Mouse (Mus musculus) urinary bladder, postnatal 36 days (tissue): ENCODE measurements around the gene Mapk14.

Experiments
- DNase-seq, 2 experiments: peaks; one replicate each; pipeline ENCODE4 v3.0.0; 2022; ENCODE audit warnings: low spot score in 2 of 2, mixed read lengths in 1 of 2

The Mapk14 gene

GRCm38 (mm10) chr17:28690776-28691686 is at the start of gene Mapk14:
Gene Mapk14, plus strand, starts transcription at chr17:28691329.
- DNase-seq: peak; percentile 99 to 100

- no peak for DNase-seq
Measured at GRCm38 (mm10) chr17:28643697-28644096, 47.4 kb upstream of the Mapk14 start.

DNA sequence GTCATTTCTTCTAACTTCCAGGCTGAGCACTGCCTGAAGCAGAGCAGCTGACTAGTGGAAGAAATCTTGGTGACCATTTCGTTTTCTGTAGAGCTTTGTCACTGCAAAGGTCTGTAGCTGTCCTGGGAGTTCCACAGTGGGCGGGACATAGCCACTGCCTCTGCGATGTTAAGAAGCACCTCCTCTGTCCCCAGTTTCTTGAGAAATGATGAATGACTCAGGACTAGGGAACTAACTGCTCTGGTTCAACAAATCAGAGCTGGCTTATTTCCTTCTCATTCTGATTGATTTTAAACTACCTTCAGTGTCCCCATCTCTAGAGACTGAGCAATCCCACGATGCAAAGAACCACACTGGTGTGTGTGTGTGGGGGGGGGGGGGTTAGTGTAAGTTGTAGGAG is 47.0 kb upstream of the Mapk14 start:
- DNase-seq: no peak

DNA sequence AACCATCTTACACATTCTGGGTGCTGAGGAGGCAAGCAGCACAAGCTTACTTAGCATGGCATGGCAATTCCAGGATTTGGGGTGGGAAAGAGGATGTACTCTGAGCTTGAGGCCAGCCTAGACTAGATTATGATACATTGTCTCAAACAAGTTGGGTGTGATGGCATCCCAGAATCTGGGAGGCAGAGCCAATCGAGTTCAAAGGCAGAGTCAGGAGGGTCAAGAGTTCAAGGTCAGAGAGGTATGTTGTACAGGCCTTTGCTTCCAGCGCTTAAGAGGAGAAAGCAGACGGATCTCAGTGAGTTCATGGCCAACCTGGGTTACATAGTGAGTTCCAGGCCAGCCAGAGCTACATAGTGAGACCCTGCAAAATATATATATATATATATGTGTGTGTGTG is 44.9 kb upstream of the Mapk14 start:
- no peak for DNase-seq

- DNase-seq: peak; percentile 17 to 28
Measured at GRCm38 (mm10) chr17:28648607-28649370, 42.3 kb upstream of the Mapk14 start.

GRCm38 (mm10) chr17:28650268-28650667 is 40.9 kb upstream of the Mapk14 start:
- no peak for DNase-seq

- no peak for DNase-seq
Measured at GRCm38 (mm10) chr17:28657936-28658335, 33.2 kb upstream of the Mapk14 start.

- DNase-seq: no peak
Measured at GRCm38 (mm10) chr17:28659564-28659963, 31.6 kb upstream of the Mapk14 start.

- DNase-seq: no peak
Measured at GRCm38 (mm10) chr17:28682311-28683084, 8.6 kb upstream of the Mapk14 start.

GRCm38 (mm10) chr17:28683601-28684000 is 7.5 kb upstream of the Mapk14 start:
- no peak for DNase-seq

DNA sequence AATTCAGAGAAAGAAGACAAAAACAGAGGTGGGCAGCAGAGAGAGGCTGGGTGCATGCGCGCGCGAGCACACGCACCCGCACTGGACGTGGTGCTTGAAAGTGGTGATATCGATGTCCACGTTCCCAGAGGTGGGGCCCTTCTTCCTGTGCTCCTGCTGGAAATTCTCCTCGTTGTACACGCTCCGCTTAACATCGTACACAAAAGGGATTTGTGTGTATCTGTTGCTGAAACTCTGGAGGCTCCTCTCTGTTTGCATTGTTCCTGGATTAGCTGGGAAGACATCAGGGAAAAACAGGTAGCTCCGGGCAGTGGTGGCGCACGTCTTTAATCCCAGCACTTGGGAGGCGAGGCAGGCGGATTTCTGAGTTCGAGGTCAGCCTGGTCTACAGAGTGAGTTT is 6.5 kb upstream of the Mapk14 start:
- no peak for DNase-seq

- no peak for DNase-seq
Measured at GRCm38 (mm10) chr17:28687354-28687753, 3.8 kb upstream of the Mapk14 start.

DNA sequence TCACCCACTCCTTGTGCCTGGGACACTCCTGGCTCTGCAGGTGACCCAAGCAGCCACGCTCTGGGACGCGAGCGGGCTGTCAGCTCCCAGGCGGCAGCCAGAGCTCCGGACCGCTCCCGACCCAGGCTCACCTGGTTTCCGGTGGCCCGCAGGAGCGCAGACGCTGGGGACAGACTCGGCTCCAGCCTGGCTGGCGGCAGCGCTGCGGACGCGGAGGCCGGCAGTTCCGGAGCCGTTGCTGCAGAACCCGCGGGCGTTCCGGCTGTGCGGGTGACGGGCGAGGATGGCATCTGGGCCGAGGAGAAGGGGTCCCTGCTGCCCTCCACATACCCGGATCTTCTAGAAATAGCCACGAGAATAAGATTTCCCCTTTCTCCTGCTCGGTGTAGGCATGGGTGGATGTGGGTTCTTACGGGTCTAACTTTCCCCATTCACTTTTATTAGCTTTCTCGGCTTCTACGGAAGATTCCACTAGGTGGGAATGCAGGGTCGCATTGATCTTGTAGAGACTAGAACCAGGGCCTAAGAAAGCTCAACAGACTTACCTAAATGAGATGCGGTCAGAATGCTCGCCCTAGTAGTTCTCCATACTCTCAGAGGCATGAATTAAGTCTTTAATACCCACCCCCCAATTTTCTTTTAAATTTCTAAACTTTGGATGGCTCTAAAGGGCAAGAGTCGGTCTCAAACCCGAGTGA is 1.4 kb upstream of the Mapk14 start, which contains the start of gene Slc26a8:
Gene Slc26a8 (minus strand): TSS at position 648 of the 698 bp plus-strand sequence.
- peak in 1 of 2 experiments; percentile 50 for DNase-seq

GRCm38 (mm10) chr17:28691687-28692340 is 685 bp downstream of the Mapk14 start:
- DNase-seq: peak in 1 of 2 experiments; percentile 51

- DNase-seq: peak in 1 of 2 experiments; percentile 51
Measured at GRCm38 (mm10) chr17:28692341-28692710, 1.2 kb downstream of the Mapk14 start.

DNA sequence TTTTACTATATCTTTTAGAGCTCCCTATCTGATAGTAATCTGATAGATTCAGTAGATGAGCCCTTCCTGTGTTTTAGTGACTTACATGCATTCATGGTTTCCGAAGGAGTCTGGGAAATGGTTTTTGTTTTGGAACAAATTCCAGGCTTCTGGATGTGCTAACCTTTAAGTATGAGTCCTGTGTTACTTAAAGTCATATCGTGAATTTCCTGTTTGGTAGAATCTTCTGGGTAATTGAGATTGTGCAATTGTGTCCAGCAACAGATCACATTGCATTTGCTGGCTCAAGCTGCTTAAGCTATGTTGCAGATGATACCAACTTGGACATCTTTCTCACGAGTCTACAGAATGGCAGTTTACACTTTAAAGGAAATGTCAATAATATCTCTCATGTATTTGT is 2.0 kb downstream of the Mapk14 start:
- no peak for DNase-seq

GRCm38 (mm10) chr17:28694078-28694477 is 2.9 kb downstream of the Mapk14 start:
- DNase-seq: no peak

GRCm38 (mm10) chr17:28694832-28695231 is 3.7 kb downstream of the Mapk14 start:
- no peak for DNase-seq

DNA sequence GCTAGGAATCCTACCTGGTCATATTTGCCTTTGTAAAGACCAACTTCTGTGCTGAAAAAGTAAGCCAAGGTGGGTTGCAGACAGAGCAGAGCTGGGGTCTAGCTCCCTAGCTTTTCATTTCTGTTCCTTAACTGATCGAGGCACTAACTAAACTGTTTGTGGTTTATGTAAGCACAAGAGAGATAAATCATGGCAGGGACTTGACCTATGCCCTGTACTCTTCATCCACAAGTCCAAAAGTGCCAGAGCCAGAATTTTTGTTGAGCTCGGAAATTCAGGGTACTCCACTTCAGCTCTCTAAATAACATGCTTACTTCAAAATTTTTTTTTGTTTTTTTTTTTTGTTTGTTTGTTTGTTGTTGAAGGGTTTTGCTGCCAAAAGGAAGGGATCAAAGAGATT is 5.5 kb downstream of the Mapk14 start:
- no peak for DNase-seq

DNA sequence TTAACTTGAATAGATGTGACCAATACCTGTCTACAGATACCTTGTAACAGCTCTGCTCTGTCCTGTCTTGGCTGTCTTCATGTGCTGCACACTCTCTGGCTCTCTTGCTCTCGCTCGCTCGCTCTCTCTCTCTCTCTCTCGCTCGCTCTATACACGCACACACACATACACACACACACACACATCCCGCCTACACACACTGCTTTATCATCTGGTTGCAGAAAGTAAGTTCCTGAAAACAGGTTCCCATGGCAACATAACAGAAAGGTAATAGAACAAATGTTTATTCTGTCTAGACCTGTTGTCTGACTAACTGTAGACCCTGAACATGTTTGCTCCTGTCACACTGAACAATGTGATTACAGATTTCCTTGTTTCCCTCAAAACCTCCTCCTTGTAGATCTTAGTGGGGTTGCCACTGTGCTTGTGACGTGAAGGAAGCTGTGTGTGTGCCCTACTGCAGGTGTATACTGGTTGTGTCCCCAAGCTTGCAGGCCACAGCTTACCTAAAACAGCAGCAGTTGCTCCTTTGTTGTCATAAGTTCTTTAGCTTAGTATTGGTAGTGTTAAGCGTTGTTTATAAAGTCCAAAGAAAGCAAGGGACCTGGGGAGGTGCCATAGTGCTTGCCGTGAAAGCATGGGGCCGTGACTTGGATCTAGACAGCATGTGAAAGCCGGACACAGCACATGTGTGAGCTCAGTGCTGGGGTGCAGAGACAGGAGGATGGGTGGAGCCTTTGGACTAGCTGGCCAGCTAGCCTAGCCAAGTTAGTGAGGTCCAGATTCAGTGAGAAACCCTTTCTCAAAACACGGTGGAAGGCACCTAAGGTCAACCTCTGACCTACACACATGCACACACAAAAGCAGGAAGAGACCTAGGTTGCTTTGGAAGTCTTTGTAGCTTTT is 6.4 kb downstream of the Mapk14 start:
- peak in 1 of 2 experiments; percentile 37 for DNase-seq
